Mouse (Mus musculus): ENCODE results near the gene Arhgap24. TPM values are rescaled to one million over a fixed set of nuclear protein-coding genes. Genes with fewer than 3 reads are reported as not detected.

The Arhgap24 gene
- total and polyA plus RNA-seq, 3 experiments: 34.7 to 51.6 (median 47.9) TPM

- no peak for DNase-seq (ENCODE audit: extremely low read depth)
- H3K4me2 ChIP-seq (ENCODE audit: insufficient read depth, low read depth, poor library complexity, severe bottlenecking): no peak overlapping the region
- peaks cover 0 to 24% of the 10 kb centered on the region in 2 experiments; a peak in 2 of 4 replicates for H3K4me1 ChIP-seq (ENCODE audit: control insufficient read depth in 1 of 2, insufficient read depth in 2 of 2)
- no peak overlapping the region for H3K9ac ChIP-seq (ENCODE audit: insufficient read depth, low read depth)
- H3K9me3 ChIP-seq (replicated peaks; ENCODE audit: low read length): no peaks in the 10 kb centered on the region
- TF ChIP-seq POLR2AphosphoS2 (IDR thresholded peaks at IDR 0.05; ENCODE audit: low read depth, low read length) (no peak), ZNF384 (IDR thresholded peaks at IDR 0.05; ENCODE audit: low read depth, low read length) (no peak), NELFE (IDR thresholded peaks at IDR 0.05; ENCODE audit: low read depth, low read length) (no peak), CTCF (conservative IDR thresholded peaks at IDR 0.05 in 1 of 2, IDR thresholded peaks at IDR 0.05 in 1 of 2; ENCODE audit: low read depth in 2 of 2, low read length in 2 of 2) (no peak), USF2 (conservative IDR thresholded peaks at IDR 0.05; ENCODE audit: low read depth, low read length) (no peak), SMC3 (IDR thresholded peaks at IDR 0.05; ENCODE audit: low read depth, low read length) (no peak), CHD1 (IDR thresholded peaks at IDR 0.05; ENCODE audit: low read depth, low read length) (no peak), PAX5 (IDR thresholded peaks at IDR 0.05; ENCODE audit: low read length) (no peak), JUND (conservative IDR thresholded peaks at IDR 0.05; ENCODE audit: low read depth, low read length) (no peak), EP300 (IDR thresholded peaks at IDR 0.05; ENCODE audit: low read length) (no peak), JUN (IDR thresholded peaks at IDR 0.05; ENCODE audit: insufficient read depth, low read depth, low read length) (no peak), MAX (IDR thresholded peaks at IDR 0.05; ENCODE audit: low read length) (no peak), USF1 (IDR thresholded peaks at IDR 0.05; ENCODE audit: low read depth, low read length) (no peak)
- dilution Hi-C loops (cut with MboI; ENCODE audit: extremely low pct_ligation_motif_present, extremely low pct_unique_long_range_greater_than_20kb, low sequenced_read_pairs): no loop called here
- H3K36me3 ChIP-seq (replicated peaks in 1 of 2; ENCODE audit: control insufficient read depth in 1 of 2, insufficient read depth in 1 of 2, low read length in 1 of 2): peaks cover 2 to 56% of the 10 kb centered on the region in 2 experiments
- in situ Hi-C loops (cut with MboI; ENCODE audit: low pct_ligation_motif_present, low pct_unique_long_range_greater_than_20kb, low sequenced_read_pairs): loop anchor here (25.0 kb wide), 1 partner anchor 137 kb away; no protein-coding TSS in a partner anchor
- no peak overlapping the region for H3K27ac ChIP-seq (ENCODE audit: insufficient read depth, low read depth)
- no peak overlapping the region for H3K4me3 ChIP-seq (replicated peaks in 1 of 3; ENCODE audit: low read depth in 2 of 3, low read length in 2 of 3, poor library complexity in 1 of 3)
- no peaks in the 10 kb centered on the region for H3K79me2 ChIP-seq (replicated peaks; ENCODE audit: control insufficient read depth, extremely low read depth, insufficient read depth, poor library complexity, severe bottlenecking)
- no peaks in the 10 kb centered on the region for H3K27me3 ChIP-seq (replicated peaks)
Measured at GRCm38 (mm10) chr5:102724813-102725348, 243.7 kb downstream of the Arhgap24 start.

GRCm38 (mm10) chr5:102725365-102725764 lies 244.2 kb downstream of the Arhgap24 start:
- Histone ChIP-seq H3K4me1 (ENCODE audit: control insufficient read depth in 1 of 2, insufficient read depth in 2 of 2) (peaks cover 0 to 24% of the 10 kb centered on the region in 2 experiments; a peak in 2 of 4 replicates), H3K4me2 (ENCODE audit: insufficient read depth, low read depth, poor library complexity, severe bottlenecking) (no peak overlapping the region), H3K27ac (ENCODE audit: insufficient read depth, low read depth) (no peak overlapping the region), H3K9me3 (replicated peaks; ENCODE audit: low read length) (no peaks in the 10 kb centered on the region), H3K4me3 (replicated peaks in 1 of 3; ENCODE audit: low read depth in 2 of 3, low read length in 2 of 3, poor library complexity in 1 of 3) (no peak overlapping the region), H3K27me3 (replicated peaks) (no peaks in the 10 kb centered on the region), H3K79me2 (replicated peaks; ENCODE audit: control insufficient read depth, extremely low read depth, insufficient read depth, poor library complexity, severe bottlenecking) (no peaks in the 10 kb centered on the region), H3K36me3 (replicated peaks in 1 of 2; ENCODE audit: control insufficient read depth in 1 of 2, insufficient read depth in 1 of 2, low read length in 1 of 2) (peaks cover 2 to 57% of the 10 kb centered on the region in 2 experiments), H3K9ac (ENCODE audit: insufficient read depth, low read depth) (no peak overlapping the region)
- in situ Hi-C loops (cut with MboI; ENCODE audit: low pct_ligation_motif_present, low pct_unique_long_range_greater_than_20kb, low sequenced_read_pairs): no loop called here
- dilution Hi-C loops (cut with MboI; ENCODE audit: extremely low pct_ligation_motif_present, extremely low pct_unique_long_range_greater_than_20kb, low sequenced_read_pairs): no loop called here
- TF ChIP-seq MAZ (IDR thresholded peaks at IDR 0.05; ENCODE audit: low read depth, low read length) (no peak), MAFK (IDR thresholded peaks at IDR 0.05; ENCODE audit: insufficient replicate concordance, low read length) (no peak), RCOR1 (conservative IDR thresholded peaks at IDR 0.05; ENCODE audit: low read depth, low read length) (no peak), PAX5 (IDR thresholded peaks at IDR 0.05; ENCODE audit: low read length) (no peak), HCFC1 (IDR thresholded peaks at IDR 0.05; ENCODE audit: low read depth, low read length) (no peak), E2F4 (IDR thresholded peaks at IDR 0.05; ENCODE audit: insufficient replicate concordance, low read depth, low read length) (no peak), TCF12 (IDR thresholded peaks at IDR 0.05; ENCODE audit: low read depth, low read length) (no peak)
- DNase-seq (ENCODE audit: extremely low read depth): no peak
